Mouse (Mus musculus): ENCODE measurements around the gene Zfp575. TPM values are rescaled to one million over a fixed set of nuclear protein-coding genes. Genes with fewer than 3 reads are reported as not detected.

Gene Zfp575
- polyA plus RNA-seq, 1 experiment from 2014 or later: 1.2 TPM

- DNase-seq (ENCODE audit: low spot score) (no peak), ATAC-seq (ENCODE audit: low FRiP score) (no peak)
- 86% methylated on average over 4 of the region's 4 CpGs for WGBS
- Histone ChIP-seq H3K27ac (ENCODE audit: low read depth, low read length) (no peak overlapping the region), H3K36me3 (ENCODE audit: control insufficient read depth, insufficient read depth, low read length) (peaks cover 14% of the 10 kb centered on the region), H3K4me2 (replicated peaks; ENCODE audit: low read depth, low read length) (no peak overlapping the region), H3K9ac (ENCODE audit: low read depth, low read length) (no peak overlapping the region), H3K9me3 (ENCODE audit: control insufficient read depth, low read length) (no peaks in the 10 kb centered on the region), H3K27me3 (ENCODE audit: control insufficient read depth, insufficient read depth, low read length) (no peaks in the 10 kb centered on the region), H3K4me3 (ENCODE audit: low read depth, low read length) (no peak overlapping the region), H3K4me1 (replicated peaks; ENCODE audit: control insufficient read depth, insufficient read depth, low read length) (no peaks in the 10 kb centered on the region)
Measured at GRCm38 (mm10) chr7:24563837-24564206, 23.6 kb downstream of the Zfp575 start.

GRCm38 (mm10) chr7:24563191-24563836 lies 24.1 kb downstream of the Zfp575 start:
- H3K4me1 ChIP-seq (replicated peaks; ENCODE audit: control insufficient read depth, insufficient read depth, low read length): no peaks in the 10 kb centered on the region
- no peak overlapping the region for H3K27ac ChIP-seq (ENCODE audit: low read depth, low read length)
- H3K4me3 ChIP-seq (ENCODE audit: low read depth, low read length): no peak overlapping the region
- ATAC-seq (ENCODE audit: low FRiP score) (no peak), DNase-seq (ENCODE audit: low spot score) (no peak)
- WGBS: 93% methylated on average over 8 of the region's 8 CpGs
- H3K27me3 ChIP-seq (ENCODE audit: control insufficient read depth, insufficient read depth, low read length): no peaks in the 10 kb centered on the region
- no peak overlapping the region for H3K9ac ChIP-seq (ENCODE audit: low read depth, low read length)
- H3K9me3 ChIP-seq (ENCODE audit: control insufficient read depth, low read length): no peaks in the 10 kb centered on the region
- peaks cover 11% of the 10 kb centered on the region for H3K36me3 ChIP-seq (ENCODE audit: control insufficient read depth, insufficient read depth, low read length)
- no peak overlapping the region for H3K4me2 ChIP-seq (replicated peaks; ENCODE audit: low read depth, low read length)

- 91% methylated on average over 4 of the region's 4 CpGs for WGBS
- Histone ChIP-seq H3K9ac (ENCODE audit: low read depth, low read length) (no peak overlapping the region), H3K36me3 (ENCODE audit: control insufficient read depth, insufficient read depth, low read length) (0 out of 2 replicates have a peak, but pooled peaks cover 3% of the 10 kb centered on the region), H3K4me1 (replicated peaks; ENCODE audit: control insufficient read depth, insufficient read depth, low read length) (no peaks in the 10 kb centered on the region), H3K4me2 (replicated peaks; ENCODE audit: low read depth, low read length) (no peak overlapping the region), H3K27ac (ENCODE audit: low read depth, low read length) (no peak overlapping the region), H3K9me3 (ENCODE audit: control insufficient read depth, low read length) (no peaks in the 10 kb centered on the region), H3K4me3 (ENCODE audit: low read depth, low read length) (no peak overlapping the region), H3K27me3 (ENCODE audit: control insufficient read depth, insufficient read depth, low read length) (no peaks in the 10 kb centered on the region)
- DNase-seq (ENCODE audit: low spot score) (no peak), ATAC-seq (ENCODE audit: low FRiP score) (no peak)
Measured at GRCm38 (mm10) chr7:24561450-24561849, 26.0 kb downstream of the Zfp575 start.

GRCm38 (mm10) chr7:24555786-24556185 lies 31.7 kb downstream of the Zfp575 start:
- 0 out of 2 replicates have a peak, but pooled peaks cover 2% of the 10 kb centered on the region for H3K36me3 ChIP-seq (ENCODE audit: control insufficient read depth, insufficient read depth, low read length)
- no peak overlapping the region for H3K4me3 ChIP-seq (ENCODE audit: low read depth, low read length)
- no peak overlapping the region for H3K4me2 ChIP-seq (replicated peaks; ENCODE audit: low read depth, low read length)
- H3K9me3 ChIP-seq (ENCODE audit: control insufficient read depth, low read length): no peaks in the 10 kb centered on the region
- 90% methylated on average over 10 of the region's 10 CpGs for WGBS
- H3K4me1 ChIP-seq (replicated peaks; ENCODE audit: control insufficient read depth, insufficient read depth, low read length): no peaks in the 10 kb centered on the region
- no peak overlapping the region for H3K9ac ChIP-seq (ENCODE audit: low read depth, low read length)
- ATAC-seq (ENCODE audit: low FRiP score) (no peak), DNase-seq (ENCODE audit: low spot score) (no peak)
- H3K27me3 ChIP-seq (ENCODE audit: control insufficient read depth, insufficient read depth, low read length): no peaks in the 10 kb centered on the region
- H3K27ac ChIP-seq (ENCODE audit: low read depth, low read length): no peak overlapping the region

- no peak overlapping the region for H3K4me2 ChIP-seq (replicated peaks; ENCODE audit: low read depth, low read length)
- no peaks in the 10 kb centered on the region for H3K27me3 ChIP-seq (ENCODE audit: control insufficient read depth, insufficient read depth, low read length)
- peaks cover 5% of the 10 kb centered on the region for H3K4me1 ChIP-seq (replicated peaks; ENCODE audit: control insufficient read depth, insufficient read depth, low read length)
- H3K9ac ChIP-seq (ENCODE audit: low read depth, low read length): no peak overlapping the region
- no peaks in the 10 kb centered on the region for H3K9me3 ChIP-seq (ENCODE audit: control insufficient read depth, low read length)
- H3K27ac ChIP-seq (ENCODE audit: low read depth, low read length): no peak overlapping the region
- no peak for ATAC-seq (ENCODE audit: low FRiP score)
- no peaks in the 10 kb centered on the region for H3K36me3 ChIP-seq (ENCODE audit: control insufficient read depth, insufficient read depth, low read length)
- 93% methylated on average over 12 of the region's 12 CpGs for WGBS
- no peak overlapping the region for H3K4me3 ChIP-seq (ENCODE audit: low read depth, low read length)
- DNase-seq (ENCODE audit: low spot score): no peak
Measured at GRCm38 (mm10) chr7:24551985-24552759, 35.3 kb downstream of the Zfp575 start.

- no peaks in the 10 kb centered on the region for H3K36me3 ChIP-seq (ENCODE audit: control insufficient read depth, insufficient read depth, low read length)
- DNase-seq (ENCODE audit: low spot score): no peak
- H3K27ac ChIP-seq (ENCODE audit: low read depth, low read length): no peak overlapping the region
- ATAC-seq (ENCODE audit: low FRiP score): no peak; the same call in 1 of the 2 replicates
- H3K9ac ChIP-seq (ENCODE audit: low read depth, low read length): peak overlapping the region; percentile 77
- H3K27me3 ChIP-seq (ENCODE audit: control insufficient read depth, insufficient read depth, low read length): no peaks in the 10 kb centered on the region
- H3K4me3 ChIP-seq (ENCODE audit: low read depth, low read length): peak overlapping the region; percentile 83
- peaks cover 9% of the 10 kb centered on the region for H3K4me1 ChIP-seq (replicated peaks; ENCODE audit: control insufficient read depth, insufficient read depth, low read length)
- H3K4me2 ChIP-seq (replicated peaks; ENCODE audit: low read depth, low read length): peak overlapping the region; percentile 65
- 32% methylated on average over 13 of the region's 13 CpGs for WGBS
- no peaks in the 10 kb centered on the region for H3K9me3 ChIP-seq (ENCODE audit: control insufficient read depth, low read length)
Measured at GRCm38 (mm10) chr7:24547534-24548036, 39.9 kb downstream of the Zfp575 start.

GRCm38 (mm10) chr7:24546634-24547389 lies 40.6 kb downstream of the Zfp575 start:
- H3K27ac ChIP-seq (ENCODE audit: low read depth, low read length): peak overlapping the region; percentile 42
- no peaks in the 10 kb centered on the region for H3K36me3 ChIP-seq (ENCODE audit: control insufficient read depth, insufficient read depth, low read length)
- ATAC-seq (ENCODE audit: low FRiP score): peak; percentile 98
- H3K9me3 ChIP-seq (ENCODE audit: control insufficient read depth, low read length): no peaks in the 10 kb centered on the region
- no peaks in the 10 kb centered on the region for H3K27me3 ChIP-seq (ENCODE audit: control insufficient read depth, insufficient read depth, low read length)
- peak overlapping the region; percentile 77 for H3K9ac ChIP-seq (ENCODE audit: low read depth, low read length)
- WGBS: under 1% methylated on average over 57 of the region's 57 CpGs
- H3K4me1 ChIP-seq (replicated peaks; ENCODE audit: control insufficient read depth, insufficient read depth, low read length): peaks cover 9% of the 10 kb centered on the region
- DNase-seq (ENCODE audit: low spot score): peak; percentile 100
- peak overlapping the region; percentile 65 for H3K4me2 ChIP-seq (replicated peaks; ENCODE audit: low read depth, low read length)
- H3K4me3 ChIP-seq (ENCODE audit: low read depth, low read length): peak overlapping the region; percentile 83

GRCm38 (mm10) chr7:24546068-24546614 lies 41.3 kb downstream of the Zfp575 start, which contains the start of the genes Pinlyp and Xrcc1:
Gene Pinlyp (minus strand): TSS chr7:24546118.
Gene Xrcc1 (plus strand): TSS chr7:24546289.
- H3K4me3 ChIP-seq (ENCODE audit: low read depth, low read length): peak within 1 kb of the TSS; percentile 83
- no peaks in the 10 kb centered on the region for H3K36me3 ChIP-seq (ENCODE audit: control insufficient read depth, insufficient read depth, low read length)
- 42% methylated on average over 13 of the region's 13 CpGs for WGBS
- H3K4me1 ChIP-seq (replicated peaks; ENCODE audit: control insufficient read depth, insufficient read depth, low read length): peaks cover 9% of the 10 kb centered on the region
- H3K27ac ChIP-seq (ENCODE audit: low read depth, low read length): peak within 1 kb of the TSS; percentile 42
- DNase-seq (ENCODE audit: low spot score) (no peak), ATAC-seq (ENCODE audit: low FRiP score) (peak; percentile 13)
- H3K27me3 ChIP-seq (ENCODE audit: control insufficient read depth, insufficient read depth, low read length): no peaks in the 10 kb centered on the region
- peak within 1 kb of the TSS; percentile 65 for H3K4me2 ChIP-seq (replicated peaks; ENCODE audit: low read depth, low read length)
- no peaks in the 10 kb centered on the region for H3K9me3 ChIP-seq (ENCODE audit: control insufficient read depth, low read length)
- H3K9ac ChIP-seq (ENCODE audit: low read depth, low read length): peak within 1 kb of the TSS; percentile 77
